Mouse (Mus musculus) kidney, postnatal 14 days (tissue): Measurements from ENCODE around the gene Zscan22.
"Not testable (repeated sequence)": the region's sequence is repeated elsewhere in the genome, so short reads cannot be mapped to it uniquely, and the experiment has no call there.

Source experiments
- DNase-seq: peaks from one replicate; pipeline ENCODE4 v3.0.0; 2022; ENCODE audit warnings: mixed read lengths

Zscan22 gene

DNA sequence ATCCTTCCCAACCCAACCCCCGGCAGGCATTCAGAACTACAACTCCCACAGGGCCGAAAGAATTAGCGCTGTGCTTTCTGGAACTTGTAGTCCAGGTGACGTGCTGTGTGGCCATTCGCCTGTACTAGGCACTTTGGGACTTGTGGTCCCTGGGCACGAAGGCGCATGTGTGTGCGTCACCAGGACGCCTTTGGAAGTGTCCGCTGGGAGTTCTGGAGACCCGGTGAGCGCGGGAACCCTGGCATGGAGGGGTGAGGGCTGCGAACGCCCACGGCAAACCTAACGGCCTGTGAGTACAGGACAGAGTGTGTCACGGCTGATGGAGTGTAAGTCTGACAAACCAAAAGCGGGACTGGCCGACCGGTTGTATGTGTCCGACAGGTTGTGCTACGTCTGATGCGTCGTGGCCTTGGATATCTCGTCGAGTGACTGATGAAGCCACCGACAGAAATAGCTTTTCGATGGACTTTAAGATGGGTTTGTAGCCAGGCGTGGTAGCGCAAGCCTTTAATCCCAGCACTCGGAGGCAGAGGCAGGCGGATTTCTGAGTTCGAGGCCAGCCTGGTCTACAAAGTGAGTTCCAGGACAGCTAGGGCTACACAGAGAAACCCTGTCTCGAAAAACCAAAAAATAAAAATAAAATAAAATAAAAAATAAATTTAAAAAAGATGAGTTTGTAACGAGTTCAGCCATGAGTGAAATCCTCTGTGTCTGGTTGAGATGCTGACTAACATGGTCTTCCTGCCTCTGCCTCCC, at the start of gene Zscan22:
Gene Zscan22 (plus strand): TSS at position 161 of the 756 bp plus-strand sequence.
- DNase-seq = peak; percentile 95

- DNase-seq = peak; percentile 32
Measured at GRCm38 (mm10) chr7:12874301-12874700, 23.3 kb upstream of the Zscan22 start.

GRCm38 (mm10) chr7:12880036-12880435, 17.6 kb upstream of the Zscan22 start:
- DNase-seq = no peak

- not testable (repeated sequence) for DNase-seq
Measured at GRCm38 (mm10) chr7:12880497-12880896, 17.1 kb upstream of the Zscan22 start.

- DNase-seq = peak; percentile 96
Measured at GRCm38 (mm10) chr7:12880911-12881660, 16.5 kb upstream of the Zscan22 start, which contains the start of gene Zfp128. Gene Zfp128 (plus strand): TSS chr7:12881177.

- no peak for DNase-seq
Measured at GRCm38 (mm10) chr7:12886563-12887266, 10.9 kb upstream of the Zscan22 start.

GRCm38 (mm10) chr7:12887585-12887984, 10.0 kb upstream of the Zscan22 start:
- no peak for DNase-seq

DNA sequence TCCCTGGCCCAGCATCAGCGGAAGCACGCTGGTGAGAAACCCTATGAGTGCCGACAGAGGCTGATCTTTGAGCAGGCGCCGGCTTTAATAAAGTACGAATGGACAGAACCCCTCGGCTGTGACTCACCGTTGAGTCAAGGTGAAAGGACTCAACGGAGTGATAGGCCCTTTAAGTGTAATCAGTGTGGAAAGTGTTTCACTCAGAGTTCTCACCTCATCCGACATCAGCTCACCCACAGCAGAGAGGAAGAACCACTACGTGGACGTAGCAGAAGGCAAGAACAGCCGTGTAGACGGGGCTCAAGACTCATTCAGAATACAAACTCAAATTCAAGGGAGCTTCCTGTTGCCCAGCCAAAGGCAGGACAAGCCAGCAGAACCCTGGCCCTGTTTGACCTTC, 6.7 kb upstream of the Zscan22 start:
- DNase-seq = no peak

DNA sequence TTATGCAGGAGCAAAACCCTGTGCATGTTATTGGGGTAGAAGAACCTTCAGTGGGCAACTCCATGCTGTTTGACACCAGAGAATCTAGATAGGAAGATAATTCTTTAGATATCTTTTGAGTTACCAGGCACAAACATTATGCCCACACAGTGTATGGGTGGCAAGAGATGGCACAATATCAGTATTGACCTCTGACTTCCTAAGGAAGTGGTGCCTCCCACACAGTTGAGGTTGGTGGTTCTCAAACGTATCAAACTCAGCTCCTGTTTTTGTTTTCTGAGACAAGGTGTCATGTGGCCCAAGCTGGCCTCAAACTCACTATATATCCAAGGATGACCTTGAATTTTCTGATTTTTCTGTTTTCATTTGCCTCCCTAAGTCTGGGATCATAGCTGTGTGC, 6.3 kb upstream of the Zscan22 start:
- no peak for DNase-seq

GRCm38 (mm10) chr7:12901517-12901916, 3.9 kb downstream of the Zscan22 start:
- DNase-seq = no peak

DNA sequence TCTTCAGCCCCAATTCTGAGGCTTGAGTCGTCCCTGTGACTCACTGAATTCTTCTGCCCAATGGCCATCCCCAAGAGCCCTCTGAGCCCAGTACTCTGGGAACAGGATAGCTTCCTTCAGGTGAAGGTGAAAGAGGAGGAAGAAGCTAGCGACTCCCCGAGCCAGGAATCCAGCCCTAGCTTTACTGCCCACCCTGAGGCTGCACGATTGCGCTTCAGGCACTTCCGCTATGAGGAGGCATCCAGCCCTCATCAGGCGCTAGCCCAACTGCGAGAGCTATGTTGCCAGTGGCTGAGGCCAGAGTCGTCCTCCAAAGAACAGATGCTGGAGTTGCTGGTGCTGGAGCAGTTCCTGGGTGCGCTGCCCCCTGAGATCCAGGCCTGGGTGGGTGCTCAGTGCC, 6.0 kb downstream of the Zscan22 start:
- no peak for DNase-seq

DNA sequence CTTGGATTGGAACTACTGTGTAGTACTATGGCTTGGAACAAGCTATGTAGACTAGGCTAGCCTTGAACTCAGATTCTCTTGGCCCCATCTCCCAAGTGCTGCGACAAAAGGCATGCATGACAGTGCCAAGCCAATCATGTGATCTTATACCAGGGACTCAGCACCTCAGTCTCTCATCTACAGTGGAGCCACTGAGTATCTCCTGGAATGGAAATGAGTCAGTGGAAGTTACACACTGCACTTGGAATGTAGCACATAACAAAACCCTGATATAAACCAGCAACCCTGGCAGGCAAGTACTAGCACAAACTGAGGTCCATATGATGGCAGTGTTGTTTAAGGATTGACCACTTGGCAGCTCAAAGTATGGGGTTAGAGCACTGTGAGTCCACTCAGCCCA, 7.5 kb downstream of the Zscan22 start:
- DNase-seq = no peak

DNA sequence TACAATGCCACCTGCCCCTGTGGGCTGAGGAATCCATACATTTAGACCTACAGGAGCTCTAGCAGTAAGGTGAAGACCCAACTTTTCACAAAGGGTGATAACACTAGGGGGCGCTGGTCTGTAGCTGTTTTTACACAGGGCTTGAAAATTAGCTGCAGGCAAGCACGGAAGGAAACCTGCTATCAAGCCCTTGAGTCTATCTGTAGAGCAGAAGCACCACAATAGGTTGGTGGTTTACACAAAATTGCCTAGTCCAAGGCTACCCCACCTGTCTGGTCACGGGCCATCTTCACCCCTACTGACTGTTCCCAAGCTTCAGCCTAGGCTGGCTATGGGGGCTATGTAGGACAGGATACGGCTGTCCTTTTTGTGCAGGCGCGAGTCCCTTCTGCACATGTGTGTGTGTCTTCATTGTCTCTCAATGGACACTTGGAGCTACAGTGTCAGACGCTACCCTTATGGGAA, 11.9 kb downstream of the Zscan22 start:
- peak; percentile 78 for DNase-seq

GRCm38 (mm10) chr7:12910181-12910668, 12.6 kb downstream of the Zscan22 start:
- DNase-seq = peak; percentile 73

- no peak for DNase-seq
Measured at GRCm38 (mm10) chr7:12913556-12913955, 15.9 kb downstream of the Zscan22 start.

DNA sequence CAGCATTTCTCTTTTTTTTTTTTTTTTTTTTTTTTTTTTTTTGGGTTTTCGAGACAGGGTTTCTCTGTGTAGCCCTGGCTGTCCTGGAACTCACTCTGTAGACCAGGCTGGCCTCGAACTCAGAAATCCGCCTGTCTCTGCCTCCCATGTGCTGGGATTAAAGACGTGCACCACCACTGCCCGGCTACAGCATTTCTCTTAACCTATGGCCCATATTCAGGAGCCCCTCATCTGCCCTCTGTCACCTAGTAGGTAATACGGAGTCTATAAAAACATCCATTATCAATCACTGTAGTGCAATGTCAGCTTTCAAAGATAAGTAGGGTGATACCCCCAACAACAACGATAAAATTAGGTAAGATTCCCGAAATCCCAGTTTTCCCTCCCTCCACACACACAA, 22.9 kb downstream of the Zscan22 start:
- DNase-seq = not testable (repeated sequence)

GRCm38 (mm10) chr7:12921318-12921704, 23.7 kb downstream of the Zscan22 start:
- no peak for DNase-seq

- DNase-seq = peak; percentile 99
Measured at GRCm38 (mm10) chr7:12921705-12922465, 24.3 kb downstream of the Zscan22 start, which contains the start of gene Rps5. Gene Rps5 (plus strand): TSS chr7:12922290.

DNA sequence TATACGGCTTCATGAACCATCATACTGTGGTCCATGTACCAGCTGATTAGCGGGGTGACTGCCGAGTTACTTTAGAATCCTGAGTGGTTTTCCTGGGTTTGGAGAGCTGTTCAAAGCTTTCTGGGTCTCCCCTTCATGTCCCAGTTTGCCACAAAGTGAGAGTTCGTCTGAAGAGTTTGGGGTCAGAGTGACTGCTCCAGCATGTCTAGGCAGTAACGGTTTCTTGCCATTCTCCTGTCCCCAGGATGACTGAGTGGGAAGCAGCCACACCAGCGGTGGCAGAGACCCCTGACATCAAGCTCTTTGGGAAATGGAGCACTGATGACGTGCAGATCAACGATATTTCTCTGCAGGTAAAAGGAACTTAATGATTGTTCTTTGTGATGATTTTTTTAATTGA, 25.1 kb downstream of the Zscan22 start:
- no peak for DNase-seq

DNA sequence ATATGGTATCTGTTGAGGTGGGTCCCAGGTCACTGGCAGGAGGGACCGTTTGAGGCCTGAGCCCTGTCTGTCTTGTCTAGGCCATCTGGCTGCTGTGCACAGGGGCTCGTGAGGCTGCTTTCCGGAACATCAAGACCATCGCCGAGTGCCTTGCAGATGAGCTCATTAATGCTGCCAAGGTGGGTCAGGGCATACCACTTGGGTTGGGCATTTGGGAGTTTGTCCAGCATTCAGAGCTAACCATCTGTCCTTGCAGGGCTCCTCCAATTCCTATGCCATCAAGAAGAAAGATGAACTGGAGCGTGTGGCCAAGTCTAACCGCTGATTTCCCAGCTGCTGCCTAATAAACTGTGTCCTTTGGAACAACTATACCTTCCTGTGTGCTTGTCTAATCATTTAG, 28.7 kb downstream of the Zscan22 start:
- no peak for DNase-seq

- peak; percentile 63 for DNase-seq
Measured at GRCm38 (mm10) chr7:12927191-12927680, 29.6 kb downstream of the Zscan22 start, which contains the start of gene Rnf225. Gene Rnf225 (plus strand): TSS chr7:12927416.
